Mouse (Mus musculus): ENCODE results near the gene Gins3. TPM values are rescaled to one million over a fixed set of nuclear protein-coding genes. Genes with fewer than 3 reads are reported as not detected.

The Gins3 gene
- total RNA-seq, 1 experiment: 13.9 TPM

GRCm38 (mm10) chr8:95592131-95592780 is 41.0 kb upstream of the Gins3 start:
- DNase-seq (ENCODE audit: low read depth, low spot score): no peak
- in situ Hi-C loops (cut with MboI; ENCODE audit: low sequenced_read_pairs in 2 of 2, unreplicated experiment in 2 of 2): no loop called here
- H3K36me3 ChIP-seq (ENCODE audit: control insufficient read depth, insufficient read depth, low read length, poor library complexity, severe bottlenecking): no peaks in the 10 kb centered on the region
- no peaks in the 10 kb centered on the region for H3K9me3 ChIP-seq (ENCODE audit: control insufficient read depth, insufficient read depth, low read depth, low read length)
- H3K4me1 ChIP-seq (ENCODE audit: control insufficient read depth in 2 of 2, insufficient read depth in 2 of 2, low read length in 2 of 2, poor library complexity in 1 of 2): peaks cover 5 to 21% of the 10 kb centered on the region in 2 experiments
- H3K9ac ChIP-seq (ENCODE audit: insufficient read depth, low read depth, low read length, poor library complexity, severe bottlenecking): no peak overlapping the region
- H3K27ac ChIP-seq (ENCODE audit: insufficient read depth, low read depth, low read length, poor library complexity, severe bottlenecking): no peak overlapping the region
- TF ChIP-seq HCFC1 (IDR thresholded peaks at IDR 0.05; ENCODE audit: borderline replicate concordance, insufficient read depth, low read length) (no peak), ZNF384 (IDR thresholded peaks at IDR 0.05; ENCODE audit: low read depth, low read length) (no peak), CHD2 (IDR thresholded peaks at IDR 0.05; ENCODE audit: low read depth, low read length) (no peak), ZC3H11A (IDR thresholded peaks at IDR 0.05; ENCODE audit: borderline replicate concordance, low read depth, low read length) (no peak), MAFK (IDR thresholded peaks at IDR 0.05; ENCODE audit: insufficient read depth, low read depth, low read length) (no peak)
- no peak overlapping the region for H3K4me3 ChIP-seq (ENCODE audit: insufficient read depth in 1 of 2, low read depth in 1 of 2, low read length in 2 of 2, poor library complexity in 1 of 2, severe bottlenecking in 1 of 2)

- no peaks in the 10 kb centered on the region for H3K9me3 ChIP-seq (ENCODE audit: control insufficient read depth, insufficient read depth, low read depth, low read length)
- peak; percentile 70 for DNase-seq (ENCODE audit: low read depth, low spot score)
- no peak overlapping the region for H3K27ac ChIP-seq (ENCODE audit: insufficient read depth, low read depth, low read length, poor library complexity, severe bottlenecking)
- peaks cover 7 to 21% of the 10 kb centered on the region in 2 experiments for H3K4me1 ChIP-seq (ENCODE audit: control insufficient read depth in 2 of 2, insufficient read depth in 2 of 2, low read length in 2 of 2, poor library complexity in 1 of 2)
- H3K4me3 ChIP-seq (ENCODE audit: insufficient read depth in 1 of 2, low read depth in 1 of 2, low read length in 2 of 2, poor library complexity in 1 of 2, severe bottlenecking in 1 of 2): no peak overlapping the region
- H3K36me3 ChIP-seq (ENCODE audit: control insufficient read depth, insufficient read depth, low read length, poor library complexity, severe bottlenecking): no peaks in the 10 kb centered on the region
- in situ Hi-C loops (cut with MboI; ENCODE audit: low sequenced_read_pairs in 2 of 2, unreplicated experiment in 2 of 2): no loop called here
- TF ChIP-seq MAFK (IDR thresholded peaks at IDR 0.05; ENCODE audit: insufficient read depth, low read depth, low read length): no peak
- no peak for TF ChIP-seq HCFC1 (IDR thresholded peaks at IDR 0.05; ENCODE audit: borderline replicate concordance, insufficient read depth, low read length)
- TF ChIP-seq ZC3H11A (IDR thresholded peaks at IDR 0.05; ENCODE audit: borderline replicate concordance, low read depth, low read length): no peak
- no peak overlapping the region for H3K9ac ChIP-seq (ENCODE audit: insufficient read depth, low read depth, low read length, poor library complexity, severe bottlenecking)
These were observed 39.5 kb upstream of the Gins3 start for GRCm38 (mm10) chr8:95593439-95594393.

- Histone ChIP-seq H3K9ac (ENCODE audit: insufficient read depth, low read depth, low read length, poor library complexity, severe bottlenecking) (no peak overlapping the region), H3K9me3 (ENCODE audit: control insufficient read depth, insufficient read depth, low read depth, low read length) (no peaks in the 10 kb centered on the region), H3K27ac (ENCODE audit: insufficient read depth, low read depth, low read length, poor library complexity, severe bottlenecking) (no peak overlapping the region), H3K4me3 (ENCODE audit: insufficient read depth in 1 of 2, low read depth in 1 of 2, low read length in 2 of 2, poor library complexity in 1 of 2, severe bottlenecking in 1 of 2) (no peak overlapping the region), H3K4me1 (ENCODE audit: control insufficient read depth in 2 of 2, insufficient read depth in 2 of 2, low read length in 2 of 2, poor library complexity in 1 of 2) (peaks cover 7 to 21% of the 10 kb centered on the region in 2 experiments), H3K36me3 (ENCODE audit: control insufficient read depth, insufficient read depth, low read length, poor library complexity, severe bottlenecking) (no peaks in the 10 kb centered on the region)
- no peak for TF ChIP-seq MAFK (IDR thresholded peaks at IDR 0.05; ENCODE audit: insufficient read depth, low read depth, low read length)
- no peak for TF ChIP-seq CHD2 (IDR thresholded peaks at IDR 0.05; ENCODE audit: low read depth, low read length)
- no peak for TF ChIP-seq ZNF384 (IDR thresholded peaks at IDR 0.05; ENCODE audit: low read depth, low read length)
- TF ChIP-seq HCFC1 (IDR thresholded peaks at IDR 0.05; ENCODE audit: borderline replicate concordance, insufficient read depth, low read length): no peak
- no peak for TF ChIP-seq ZC3H11A (IDR thresholded peaks at IDR 0.05; ENCODE audit: borderline replicate concordance, low read depth, low read length)
- in situ Hi-C loops (cut with MboI; ENCODE audit: low sequenced_read_pairs in 2 of 2, unreplicated experiment in 2 of 2): no loop called here
- DNase-seq (ENCODE audit: low read depth, low spot score): no peak
These were observed 38.1 kb upstream of the Gins3 start for GRCm38 (mm10) chr8:95595131-95595530.

- in situ Hi-C loops (cut with MboI; ENCODE audit: low sequenced_read_pairs in 2 of 2, unreplicated experiment in 2 of 2): no loop called here
- Histone ChIP-seq H3K9ac (ENCODE audit: insufficient read depth, low read depth, low read length, poor library complexity, severe bottlenecking) (no peak overlapping the region; the same call in 1 of the 2 replicates), H3K9me3 (ENCODE audit: control insufficient read depth, insufficient read depth, low read depth, low read length) (no peaks in the 10 kb centered on the region), H3K4me1 (ENCODE audit: control insufficient read depth in 2 of 2, insufficient read depth in 2 of 2, low read length in 2 of 2, poor library complexity in 1 of 2) (peaks cover 7 to 21% of the 10 kb centered on the region in 2 experiments), H3K27ac (ENCODE audit: insufficient read depth, low read depth, low read length, poor library complexity, severe bottlenecking) (peak overlapping the region; percentile 73; the same call in 1 of the 2 replicates), H3K4me3 (ENCODE audit: insufficient read depth in 1 of 2, low read depth in 1 of 2, low read length in 2 of 2, poor library complexity in 1 of 2, severe bottlenecking in 1 of 2) (no peak overlapping the region), H3K36me3 (ENCODE audit: control insufficient read depth, insufficient read depth, low read length, poor library complexity, severe bottlenecking) (no peaks in the 10 kb centered on the region)
- DNase-seq (ENCODE audit: low read depth, low spot score): peak; percentile 81
- TF ChIP-seq ZC3H11A (IDR thresholded peaks at IDR 0.05; ENCODE audit: borderline replicate concordance, low read depth, low read length) (no peak), HCFC1 (IDR thresholded peaks at IDR 0.05; ENCODE audit: borderline replicate concordance, insufficient read depth, low read length) (no peak), MAFK (IDR thresholded peaks at IDR 0.05; ENCODE audit: insufficient read depth, low read depth, low read length) (no peak), ZNF384 (IDR thresholded peaks at IDR 0.05; ENCODE audit: low read depth, low read length) (no peak), CHD2 (IDR thresholded peaks at IDR 0.05; ENCODE audit: low read depth, low read length) (no peak)
These were observed 36.4 kb upstream of the Gins3 start for GRCm38 (mm10) chr8:95596841-95597241.

Data from ES-E14 (cell line).